Comparison of ENCODE assay signal across 10 mouse cellular contexts in genomic region chr5:119673716-119674605, GRCm38 (mm10). TPM values are rescaled to one million over a fixed set of nuclear protein-coding genes. Genes with fewer than 3 reads are reported as not detected.
DNase-seq lines count a peak whose midpoint lies in the region; ATAC-seq and TF ChIP-seq lines count a peak whose summit lies in the region.
"Had no signal": no experiment of that assay in that cellular context is flagged by ENCODE, and none has a peak within 500 bp of the region (broad histone marks: within the 10 kb centered on the region; RNA-seq: fewer than 3 reads in every experiment).

No protein-coding gene starts in this region.

- no peaks in the 10 kb centered on the region for H3K9me3 ChIP-seq in heart, embryonic 10.5 days
- H3K9me3 ChIP-seq in lung, postnatal 0 days (ENCODE audit: low read length) = no peaks in the 10 kb centered on the region
- H3K9me3 ChIP-seq in limb, embryonic 10.5 days (replicated peaks) = no peaks in the 10 kb centered on the region
- no peaks in the 10 kb centered on the region for H3K9me3 ChIP-seq in stomach, embryonic 14.5 days (ENCODE audit: control insufficient read depth, low read depth, low read length)

- ATAC-seq in lung, postnatal 0 days = no peak
- ATAC-seq in stomach, embryonic 14.5 days (ENCODE audit: insufficient number of reproducible peaks, insufficient read depth, low FRiP score, low read depth) = no peak
- no peak for ATAC-seq in megakaryocyte, adult 5-6 weeks (ENCODE audit: poor library complexity, severe bottlenecking)
- ATAC-seq: CD4-positive, CD25-positive, alpha-beta regulatory T cell, adult 4 months had no signal

- TF ChIP-seq EP300 in lung, postnatal 0 days (IDR thresholded peaks at IDR 0.05) = no peak

- H3K4me2 ChIP-seq in lung, postnatal 0 days (replicated peaks; ENCODE audit: low read depth, low read length) = peak overlapping the region; percentile 63
- peak overlapping the region; percentile 82 for H3K4me2 ChIP-seq in stomach, embryonic 14.5 days (replicated peaks; ENCODE audit: low read depth, low read length)

- peak overlapping the region; percentile 93; the same call in 1 of the 2 replicates for H3K27ac ChIP-seq in heart, embryonic 10.5 days
- peak overlapping the region; percentile 95 for H3K27ac ChIP-seq in lung, postnatal 0 days (ENCODE audit: low read length)
- peak overlapping the region; percentile 92 for H3K27ac ChIP-seq in limb, embryonic 10.5 days
- H3K27ac ChIP-seq in stomach, embryonic 14.5 days (ENCODE audit: low read length) = no peak overlapping the region

- H3K9ac ChIP-seq in lung, postnatal 0 days (replicated peaks; ENCODE audit: low read depth) = peak overlapping the region; percentile 92
- H3K9ac ChIP-seq in stomach, embryonic 14.5 days (replicated peaks; ENCODE audit: low read depth, low read length) = no peak overlapping the region; the same call in 1 of the 2 replicates

- WGBS in heart, embryonic 10.5 days = 14% methylated on average over 22 of the region's 22 CpGs
- WGBS in lung, postnatal 0 days = 5% methylated on average over 22 of the region's 22 CpGs
- WGBS in limb, embryonic 10.5 days = 3% methylated on average over 22 of the region's 22 CpGs
- WGBS in stomach, embryonic 14.5 days = 16% methylated on average over 22 of the region's 22 CpGs

- TF ChIP-seq CTCF in lung, postnatal 0 days (IDR thresholded peaks at IDR 0.05) = no peak

- intact Hi-C loops in heart, postnatal 36 days (cut with DNase I) = loop anchor here (2.0 to 5.0 kb wide), 3 partner anchors 272 to 722 kb away; no protein-coding TSS in a partner anchor
- intact Hi-C loops in gastrocnemius, postnatal 36 days (cut with DNase I) = loop anchor here (5.0 kb wide), 1 partner anchor 797 kb away; no protein-coding TSS in a partner anchor

- peak overlapping the region; percentile 69 for H3K4me3 ChIP-seq in heart, embryonic 10.5 days
- peak overlapping the region; percentile 59 for H3K4me3 ChIP-seq in lung, postnatal 0 days (ENCODE audit: low read depth, low read length)
- H3K4me3 ChIP-seq in limb, embryonic 10.5 days = peak overlapping the region; percentile 65
- H3K4me3 ChIP-seq in stomach, embryonic 14.5 days (ENCODE audit: low read depth, low read length) = peak overlapping the region; percentile 44

- DNase-seq in heart, embryonic 10.5 days (ENCODE audit: low spot score) = no peak
- no peak for DNase-seq in heart, postnatal 36 days
- DNase-seq in lung, postnatal 0 days (ENCODE audit: low spot score) = peak; percentile 30
- no peak for DNase-seq in lung, postnatal 10 days
- peak; percentile 41 for DNase-seq in limb, embryonic 10.5 days (ENCODE audit: low spot score)
- no peak for DNase-seq in gastrocnemius, postnatal 36 days
- DNase-seq: adrenal gland, postnatal 14 days had no signal

- H3K4me1 ChIP-seq in heart, embryonic 10.5 days = peaks cover 31% of the 10 kb centered on the region
- peaks cover 7% of the 10 kb centered on the region; the same call in 1 of the 2 replicates for H3K4me1 ChIP-seq in lung, postnatal 0 days (ENCODE audit: insufficient read depth, low read depth, low read length)
- H3K4me1 ChIP-seq in limb, embryonic 10.5 days = peaks cover 63% of the 10 kb centered on the region
- H3K4me1 ChIP-seq in stomach, embryonic 14.5 days (ENCODE audit: control insufficient read depth, insufficient read depth, low read length) = peaks cover 11% of the 10 kb centered on the region; the same call in 1 of the 2 replicates

- peaks cover 71% of the 10 kb centered on the region for H3K27me3 ChIP-seq in heart, embryonic 10.5 days (ENCODE audit: insufficient read depth, poor library complexity, severe bottlenecking)
- no peaks in the 10 kb centered on the region; the same call in 1 of the 2 replicates for H3K27me3 ChIP-seq in lung, postnatal 0 days (replicated peaks; ENCODE audit: insufficient read depth, low read length)
- H3K27me3 ChIP-seq in limb, embryonic 10.5 days (ENCODE audit: low read depth, poor library complexity, severe bottlenecking) = peaks cover 78% of the 10 kb centered on the region
- peaks cover 20% of the 10 kb centered on the region for H3K27me3 ChIP-seq in stomach, embryonic 14.5 days (ENCODE audit: control insufficient read depth, insufficient read depth, low read length)

- peaks cover 32% of the 10 kb centered on the region for H3K36me3 ChIP-seq in heart, embryonic 10.5 days
- H3K36me3 ChIP-seq in lung, postnatal 0 days (ENCODE audit: insufficient read depth, low read length) = peaks cover 11% of the 10 kb centered on the region; the same call in 1 of the 2 replicates
- H3K36me3 ChIP-seq in limb, embryonic 10.5 days = peaks cover 49% of the 10 kb centered on the region
- H3K36me3 ChIP-seq in stomach, embryonic 14.5 days (ENCODE audit: control insufficient read depth, insufficient read depth, low read length) = no peaks in the 10 kb centered on the region

RNA-seq across cellular contexts. Expression of gene Tbx3, which starts 3.5 kb away (rescaled TPM):
- 17.0 and 41.7 TPM in 2 replicates for polyA plus RNA-seq in heart, embryonic 10.5 days (2016; fragmentation: Nextera tagmentation; extraction: Ambion mirVana)
- total RNA-seq in heart, postnatal 36 days (2021) = 10 to 100 TPM; 10.5 to 11.5 TPM
- 44.7 and 54.8 TPM in 2 replicates for polyA plus RNA-seq in lung, postnatal 0 days (2015; fragmentation: Nextera tagmentation; extraction: Ambion mirVana)
- polyA plus RNA-seq in limb, embryonic 10.5 days (2016; fragmentation: Nextera tagmentation; extraction: Ambion mirVana) = 50.1 and 55.3 TPM in 2 replicates
- polyA plus RNA-seq in stomach, embryonic 14.5 days (2014; fragmentation: Nextera tagmentation; extraction: Ambion mirVana) = 20.4 and 20.6 TPM in 2 replicates
- not detected in 2 replicates for total RNA-seq in megakaryocyte, adult 5-6 weeks (2015)
- total RNA-seq in megakaryocyte, adult 5-6 weeks (2017) = not detected in 2 replicates
- total RNA-seq in gastrocnemius, postnatal 36 days (2021) = 1 to 10 TPM; 2.6 to 4.4 TPM

Comparison
In these comparisons a context has a peak if more than half of its experiments do, and no peak if none do; other contexts are left out.
1. DNase-seq: peak in lung, postnatal 0 days (single experiment) and limb, embryonic 10.5 days (single experiment); none in heart, embryonic 10.5 days (single experiment), heart, postnatal 36 days (0 of 2), lung, postnatal 10 days (single experiment) and gastrocnemius, postnatal 36 days (0 of 2).
2. Peak in every context shown above with its lines, with median percentiles within 50 percentile points of each other: H3K4me3 ChIP-seq.